Comparison of ENCODE assay signal across 15 mouse cellular contexts in the genomic region with DNA sequence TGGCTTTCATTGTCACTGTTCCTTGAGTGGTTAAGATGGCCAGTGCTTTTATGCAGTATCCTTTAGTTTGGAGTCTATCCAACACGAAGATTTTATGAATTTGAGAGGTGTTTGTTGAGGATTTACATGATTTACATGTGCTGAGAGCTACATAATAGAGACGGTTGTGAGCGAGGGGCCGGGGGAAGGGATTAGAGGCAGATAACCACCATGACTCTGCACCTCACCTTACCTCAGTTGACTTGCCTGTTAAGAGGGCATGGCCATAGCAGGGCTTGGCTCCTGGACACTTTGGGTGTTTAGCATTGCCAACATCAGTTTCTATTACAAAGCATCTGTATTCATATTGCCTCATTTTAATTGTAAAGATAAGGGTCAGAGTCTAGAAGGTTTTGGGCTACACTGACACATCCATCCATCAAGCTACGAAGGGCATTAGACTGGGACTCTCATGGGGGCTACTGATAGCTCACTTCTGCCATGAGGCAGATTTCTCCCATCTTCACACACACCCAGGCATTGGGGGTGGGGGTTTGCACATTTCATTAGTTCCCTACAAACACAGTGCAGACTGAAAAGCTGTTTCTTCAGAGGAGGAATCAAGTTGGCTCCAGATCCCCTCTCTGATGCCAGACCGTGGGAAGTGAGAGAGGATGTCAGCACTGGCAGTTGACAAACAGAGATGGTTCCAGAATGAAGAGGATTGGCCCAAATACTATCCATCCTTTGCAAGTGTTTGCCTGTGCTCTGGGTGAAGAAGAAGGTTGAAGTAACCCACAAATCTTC.
DNase-seq lines count a peak whose midpoint lies in the region; ATAC-seq and TF ChIP-seq lines count a peak whose summit lies in the region.
"Had no signal": no experiment of that assay in that cellular context is flagged by ENCODE, and none has a peak within 500 bp of the region (broad histone marks: within the 10 kb centered on the region; RNA-seq: fewer than 3 reads in every experiment).

No protein-coding gene starts in this region.

- no peaks in the 10 kb centered on the region for H3K36me3 ChIP-seq in midbrain, embryonic 11.5 days (ENCODE audit: control insufficient read depth, insufficient read depth, low read length)
- no peaks in the 10 kb centered on the region for H3K36me3 ChIP-seq in midbrain, postnatal 0 days (ENCODE audit: insufficient read depth, low read length)
- H3K36me3 ChIP-seq: heart, embryonic 15.5 days; hindbrain, embryonic 15.5 days had no signal

- TF ChIP-seq CTCF in midbrain, postnatal 0 days (IDR thresholded peaks at IDR 0.05) = no peak

- no peak overlapping the region for H3K9ac ChIP-seq in midbrain, embryonic 11.5 days (ENCODE audit: low read length)
- H3K9ac ChIP-seq in midbrain, postnatal 0 days (replicated peaks; ENCODE audit: low read length, poor library complexity, severe bottlenecking) = no peak overlapping the region
- H3K9ac ChIP-seq: heart, embryonic 15.5 days; hindbrain, embryonic 15.5 days; liver, embryonic 14.5 days had no signal

- peak; percentile 44 for DNase-seq in midbrain, embryonic 11.5 days (ENCODE audit: low spot score, missing footprints)
- DNase-seq in midbrain, postnatal 0 days (ENCODE audit: low spot score) = no peak
- DNase-seq in layer of hippocampus, adult 8-10 months (ENCODE audit: low spot score in 2 of 2) = peak; percentile 52 to 60
- DNase-seq in lung, postnatal 14 days = peak; percentile 51
- peak; percentile 36 for DNase-seq in telencephalon, adult 2 months (ENCODE audit: low read depth, low spot score)
- no peak for DNase-seq in kidney, postnatal 10 days
- DNase-seq in spleen, postnatal 36 days (ENCODE audit: low spot score in 2 of 2) = no peak
- DNase-seq in adipocyte (ENCODE audit: low spot score) = no peak
- DNase-seq: thymus, adult 2 months had no signal

- H3K9me3 ChIP-seq in midbrain, embryonic 11.5 days (ENCODE audit: control insufficient read depth, low read length) = no peaks in the 10 kb centered on the region
- H3K9me3 ChIP-seq in midbrain, postnatal 0 days (ENCODE audit: low read length) = no peaks in the 10 kb centered on the region
- H3K9me3 ChIP-seq: heart, embryonic 15.5 days; hindbrain, embryonic 15.5 days had no signal

- H3K27me3 ChIP-seq in midbrain, embryonic 11.5 days (ENCODE audit: control insufficient read depth, insufficient read depth, low read length) = no peaks in the 10 kb centered on the region
- H3K27me3 ChIP-seq in midbrain, postnatal 0 days (ENCODE audit: insufficient read depth, low read length) = no peaks in the 10 kb centered on the region
- H3K27me3 ChIP-seq: CH12.LX; heart, embryonic 15.5 days; hindbrain, embryonic 15.5 days had no signal

- no peak for ATAC-seq in midbrain, embryonic 11.5 days (ENCODE audit: low FRiP score)
- ATAC-seq in midbrain, postnatal 0 days (ENCODE audit: low FRiP score) = no peak
- ATAC-seq: Patski had no signal

- WGBS in midbrain, embryonic 11.5 days = 78% methylated on average over 6 of the region's 6 CpGs
- 77% methylated on average over 6 of the region's 6 CpGs for WGBS in midbrain, postnatal 0 days

- no peak overlapping the region for H3K4me3 ChIP-seq in midbrain, embryonic 11.5 days (ENCODE audit: low read depth, low read length)
- no peak overlapping the region for H3K4me3 ChIP-seq in midbrain, postnatal 0 days (ENCODE audit: low read depth, low read length)
- H3K4me3 ChIP-seq: erythroblast, embryonic 14.5 days; heart, embryonic 15.5 days; hindbrain, embryonic 15.5 days had no signal

- no peak overlapping the region for H3K27ac ChIP-seq in midbrain, embryonic 11.5 days (ENCODE audit: low read depth, low read length)
- no peak overlapping the region for H3K27ac ChIP-seq in midbrain, postnatal 0 days (ENCODE audit: low read depth, low read length)
- H3K27ac ChIP-seq: heart, embryonic 15.5 days; hindbrain, embryonic 15.5 days; liver, embryonic 14.5 days had no signal

- H3K4me2 ChIP-seq in midbrain, embryonic 11.5 days = no peak overlapping the region
- no peak overlapping the region for H3K4me2 ChIP-seq in midbrain, postnatal 0 days (ENCODE audit: low read depth, low read length, poor library complexity, severe bottlenecking)
- H3K4me2 ChIP-seq: heart, embryonic 15.5 days; hindbrain, embryonic 15.5 days had no signal

- H3K4me1 ChIP-seq in midbrain, embryonic 11.5 days (ENCODE audit: control insufficient read depth, insufficient read depth, low read length) = no peaks in the 10 kb centered on the region
- 0 out of 2 replicates have a peak, but pooled peaks cover 2% of the 10 kb centered on the region for H3K4me1 ChIP-seq in midbrain, postnatal 0 days (ENCODE audit: insufficient read depth, low read length)
- H3K4me1 ChIP-seq: heart, embryonic 15.5 days had no signal

Comparison
In these comparisons a context has a peak if more than half of its experiments do, and no peak if none do; other contexts are left out.
1. DNase-seq: peak in midbrain, embryonic 11.5 days (single experiment), layer of hippocampus, adult 8-10 months (2 of 2), lung, postnatal 14 days (single experiment) and telencephalon, adult 2 months (single experiment); none in midbrain, postnatal 0 days (single experiment), kidney, postnatal 10 days (single experiment), spleen, postnatal 36 days (0 of 2) and adipocyte (single experiment).